Mouse (Mus musculus): ENCODE results near the gene Myrf.
"Not testable (repeated sequence)": the region's sequence is repeated elsewhere in the genome, so short reads cannot be mapped to it uniquely, and the experiment has no call there.

The Myrf gene

DNA sequence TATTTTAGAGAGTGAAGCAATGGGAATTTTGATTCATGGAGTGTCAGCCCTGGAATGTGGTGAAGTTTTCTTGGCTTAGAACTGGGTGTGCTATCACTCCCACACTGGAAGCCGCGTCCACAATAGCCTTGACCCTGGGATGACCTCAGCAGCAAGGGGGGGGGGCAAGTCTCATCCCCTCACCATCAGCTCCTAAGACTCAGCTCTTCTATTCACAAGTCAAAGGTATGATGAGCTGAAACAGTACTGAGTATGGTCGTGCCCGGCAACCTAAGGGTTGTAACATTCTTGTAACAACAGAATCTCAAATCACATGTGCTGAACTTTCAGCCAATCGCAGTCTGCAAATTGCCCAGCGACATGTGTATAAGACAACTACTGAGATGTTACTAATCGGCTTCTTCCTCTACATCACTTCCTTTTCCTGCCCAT, 63.6 kb downstream of the Myrf start:
- no peak for DNase-seq (ENCODE audit: low spot score in 2 of 2)

DNA sequence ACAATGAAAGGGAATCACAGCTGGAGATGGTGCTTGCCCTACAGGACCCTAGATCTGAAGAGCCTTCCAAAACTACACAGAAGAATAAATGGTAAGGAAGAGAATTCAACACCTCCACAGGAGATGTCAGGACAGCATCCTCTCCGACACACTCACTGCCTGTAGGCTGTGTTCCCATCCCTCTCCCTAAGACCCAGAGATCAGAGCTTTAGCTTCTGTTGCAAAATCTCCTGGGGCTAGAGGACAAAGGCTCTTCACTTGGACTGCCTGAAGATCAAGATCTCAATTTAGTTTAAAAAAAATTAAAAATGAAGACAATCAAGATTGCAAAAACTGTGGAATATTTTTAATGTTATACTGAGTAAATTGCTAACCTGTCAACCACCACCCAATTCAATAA, 64.1 kb downstream of the Myrf start:
- DNase-seq (ENCODE audit: low spot score in 2 of 2): no peak

DNA sequence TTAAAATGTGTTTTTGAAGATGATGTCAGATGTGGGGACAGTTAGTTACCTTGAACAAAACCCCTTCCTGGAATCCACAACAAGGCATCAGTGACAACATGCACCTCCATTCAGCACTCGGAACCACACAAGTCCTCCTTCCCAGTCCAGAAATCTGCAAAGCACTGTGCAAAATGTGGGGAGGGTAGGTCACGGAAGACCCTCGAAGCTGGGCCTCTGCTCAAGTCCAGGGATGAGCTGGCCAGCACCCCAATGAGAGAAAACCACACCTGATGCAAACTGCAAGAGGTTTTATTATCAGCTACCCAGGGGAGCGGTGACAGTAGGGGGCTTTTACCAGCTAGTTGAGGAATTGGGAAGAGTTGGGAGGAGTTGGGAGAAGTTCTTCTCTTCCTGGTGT, 65.6 kb downstream of the Myrf start:
- no peak for DNase-seq (ENCODE audit: low spot score in 2 of 2)

DNA sequence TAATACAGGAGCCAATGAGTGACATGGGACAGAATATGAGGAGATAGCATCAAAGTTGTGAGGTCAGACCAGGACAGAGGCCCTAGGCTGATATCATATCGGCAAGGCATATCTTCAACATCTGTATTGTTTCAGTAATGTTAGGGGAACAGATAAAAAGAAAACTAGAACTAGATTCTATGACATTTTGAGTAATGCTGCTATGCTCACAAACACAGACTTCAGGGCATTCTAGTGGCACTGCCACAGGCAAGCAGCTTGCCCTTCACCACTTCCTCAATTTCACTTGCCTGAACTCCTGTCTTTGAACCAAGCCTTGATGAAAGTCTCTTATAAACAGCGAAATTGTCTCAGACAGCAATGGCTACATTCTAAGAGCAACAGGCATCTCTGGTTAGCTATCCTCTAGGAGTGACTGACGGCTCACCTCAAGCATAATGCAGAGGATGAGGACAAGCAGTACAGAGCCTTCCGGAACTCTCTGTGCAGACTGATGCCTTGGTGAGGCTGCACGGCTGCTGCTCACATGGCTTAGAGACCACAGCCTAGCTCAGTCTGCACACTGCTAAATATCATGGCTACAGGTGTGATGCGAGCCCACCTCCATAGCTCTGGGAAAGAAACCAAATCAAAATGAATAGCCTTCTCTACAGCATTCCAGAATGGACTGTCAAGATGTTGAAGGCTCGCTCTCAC, 66.6 kb downstream of the Myrf start:
- no peak for DNase-seq (ENCODE audit: low spot score in 2 of 2)

DNA sequence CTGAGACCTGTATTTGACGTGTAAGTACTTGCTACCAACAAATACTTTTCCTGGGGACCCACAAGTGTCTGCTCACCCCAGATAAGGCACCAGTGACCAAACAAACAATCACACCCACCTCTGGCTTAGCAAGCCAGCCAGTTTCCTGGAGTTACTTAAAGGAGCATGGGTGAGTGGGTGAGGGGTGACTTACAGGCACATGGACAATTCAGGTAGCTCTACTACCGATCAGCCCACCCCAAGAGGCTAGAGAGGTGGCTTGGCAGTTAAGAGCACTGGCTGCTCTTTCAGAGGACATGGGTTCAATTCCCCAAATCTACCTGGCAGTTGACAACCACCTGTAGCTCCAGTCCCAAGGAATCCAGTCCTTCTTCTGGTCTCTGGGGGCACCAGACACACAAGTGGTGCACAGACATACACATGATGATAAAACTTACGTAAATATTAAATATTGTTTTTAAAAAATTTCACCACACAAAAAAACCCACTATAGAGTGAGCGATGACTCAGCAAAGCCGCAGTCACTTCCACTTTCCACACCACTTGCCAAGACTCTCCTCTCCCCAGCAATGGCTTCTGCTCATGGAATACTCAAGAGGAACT, 67.3 kb downstream of the Myrf start:
- DNase-seq (ENCODE audit: low spot score in 2 of 2): no peak

DNA sequence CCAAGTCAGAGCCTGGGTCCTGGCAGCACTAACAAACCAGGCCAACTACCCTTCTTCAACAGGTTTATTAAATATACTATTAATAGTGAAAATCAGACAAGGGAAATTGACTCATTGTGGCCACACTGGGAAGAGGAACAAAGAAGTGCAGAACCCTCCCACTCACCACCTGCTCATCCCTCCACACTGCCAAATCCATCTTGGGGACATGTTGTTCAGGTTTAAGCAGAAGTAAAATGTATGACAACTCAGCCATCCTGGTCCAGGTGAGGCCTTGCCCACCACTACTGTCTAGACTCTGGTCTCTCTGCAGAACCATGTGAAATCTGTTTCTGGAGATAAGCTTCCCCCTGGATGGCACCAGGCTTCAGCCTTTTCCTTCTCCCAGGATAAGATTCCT, 68.7 kb downstream of the Myrf start:
- no peak for DNase-seq (ENCODE audit: low spot score in 2 of 2)

DNA sequence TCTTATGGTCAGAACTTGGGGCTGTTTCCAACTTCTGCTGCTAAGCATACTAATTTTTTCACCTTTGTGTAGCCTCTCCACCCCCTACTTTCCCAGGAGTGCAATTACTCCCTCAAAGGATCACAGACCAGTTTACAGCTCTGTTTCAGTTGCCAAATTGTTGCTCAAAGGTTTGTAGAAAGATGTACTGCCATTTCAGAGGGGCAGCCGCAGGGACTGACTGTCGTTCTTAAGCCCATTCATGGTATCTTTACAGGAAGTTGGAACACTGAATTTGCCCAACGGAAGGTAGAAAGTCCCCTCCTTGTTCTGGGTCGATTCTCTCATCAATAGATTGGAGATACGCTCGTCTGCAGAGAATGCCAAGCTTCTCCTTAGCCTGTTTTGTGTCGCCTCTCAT, 69.2 kb downstream of the Myrf start:
- DNase-seq (ENCODE audit: low spot score in 2 of 2): no peak

DNA sequence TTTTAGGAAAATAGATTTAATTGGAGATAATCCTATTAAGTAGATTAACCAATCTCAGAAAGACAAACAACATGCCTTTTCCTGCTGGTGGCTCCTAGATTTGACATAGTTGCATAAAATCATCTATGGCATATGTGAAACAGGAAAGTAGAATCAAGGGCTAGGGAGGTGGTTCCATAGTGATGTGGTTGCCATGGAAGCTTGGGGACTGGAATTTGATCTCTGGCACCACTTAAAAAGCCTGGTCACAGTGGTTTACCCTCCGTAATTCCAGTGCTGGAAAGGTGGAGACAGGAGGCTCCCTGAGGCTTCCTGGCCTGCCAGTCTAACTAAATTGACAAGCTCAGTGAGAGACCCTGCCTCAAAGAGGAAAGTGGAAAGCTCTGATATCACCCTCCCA, 70.1 kb downstream of the Myrf start:
- no peak for DNase-seq (ENCODE audit: low spot score in 2 of 2)

DNA sequence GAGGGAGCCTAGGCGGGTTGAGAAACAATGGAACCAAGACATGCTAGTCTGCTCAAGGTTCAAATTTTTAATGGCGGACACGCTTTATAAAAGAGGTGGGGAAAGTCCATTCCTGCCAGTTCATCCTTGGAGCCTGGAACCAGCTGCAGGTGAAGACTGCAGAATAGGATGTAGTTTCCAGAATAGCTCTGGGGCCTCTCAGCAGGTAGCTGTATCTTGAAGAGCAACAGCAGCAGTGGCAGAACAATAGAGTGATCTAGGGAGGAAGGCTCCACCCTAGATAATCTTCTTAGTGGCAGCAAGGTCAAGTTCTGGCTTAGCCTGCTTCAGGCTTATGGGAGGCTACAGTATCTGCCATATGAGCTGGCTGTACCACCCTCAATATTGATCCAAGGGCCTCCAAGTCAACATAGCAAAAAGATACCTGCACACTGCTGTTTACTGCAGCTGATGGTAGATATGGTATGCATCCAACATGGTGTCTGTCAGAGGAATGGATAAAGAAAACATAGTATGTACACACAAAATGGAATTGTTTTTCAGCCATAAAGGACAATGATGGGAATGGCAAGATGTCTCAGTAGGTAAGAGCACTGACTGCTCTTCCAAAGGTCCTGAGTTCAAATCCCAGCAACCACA, 70.7 kb downstream of the Myrf start:
- DNase-seq (ENCODE audit: low spot score in 2 of 2): not testable (repeated sequence)

DNA sequence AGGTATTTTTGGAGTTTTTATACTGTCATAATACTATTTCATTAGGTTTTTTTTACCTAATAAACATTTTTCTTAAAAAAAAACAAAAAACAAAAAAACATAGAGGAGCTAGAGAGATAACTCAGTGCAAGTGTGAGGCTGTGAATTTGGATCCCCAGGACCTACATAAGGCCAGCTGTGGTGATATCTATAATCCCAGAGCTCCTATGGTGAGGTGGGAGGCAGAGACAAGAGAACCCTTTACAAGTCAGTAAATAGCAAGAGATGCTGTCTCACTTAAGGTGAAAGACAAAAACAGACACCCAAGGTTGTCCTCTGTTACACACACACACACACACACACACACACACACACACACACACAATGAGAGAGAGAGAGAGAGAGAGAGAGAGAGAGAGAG, 71.4 kb downstream of the Myrf start:
- DNase-seq (ENCODE audit: low spot score in 2 of 2): no peak

DNA sequence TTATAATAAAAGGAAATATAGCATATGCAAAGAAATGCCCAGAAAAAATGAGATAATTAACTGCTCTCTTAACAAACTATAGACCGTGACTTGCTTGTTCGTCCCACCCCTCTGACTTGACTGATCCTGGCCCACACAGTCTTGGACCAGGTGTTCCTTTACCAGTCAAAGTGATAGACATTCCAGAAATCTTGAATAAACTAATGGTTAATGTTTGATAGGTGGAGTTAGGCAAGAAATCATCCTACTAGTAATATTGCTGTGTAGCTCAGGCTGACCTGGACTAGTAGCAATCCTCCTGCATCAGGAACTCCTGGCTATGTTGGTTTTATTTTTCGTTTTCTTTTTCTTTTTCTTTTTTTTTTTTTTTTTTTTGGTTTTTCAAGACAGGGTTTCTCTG, 72.1 kb downstream of the Myrf start:
- no peak for DNase-seq (ENCODE audit: low spot score in 2 of 2)

DNA sequence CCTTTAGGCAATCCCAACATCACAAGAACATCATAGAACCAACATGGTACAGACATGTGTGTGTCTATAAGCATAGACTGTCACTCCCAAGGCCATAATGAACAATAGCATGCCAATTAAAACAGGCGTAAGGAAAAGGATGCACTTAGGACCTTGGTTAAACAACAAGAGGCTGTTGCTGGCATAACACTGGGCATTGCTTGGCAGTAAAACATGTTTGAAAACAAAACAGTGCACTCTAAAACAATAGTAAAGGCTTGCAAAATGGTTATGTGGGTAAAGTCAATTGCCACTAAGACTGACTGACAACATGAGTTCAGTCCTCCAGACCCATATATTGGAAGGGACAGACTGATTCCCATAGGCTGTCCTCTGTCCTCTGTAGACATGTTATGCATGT, 72.6 kb downstream of the Myrf start:
- no peak for DNase-seq (ENCODE audit: low spot score in 2 of 2)

DNA sequence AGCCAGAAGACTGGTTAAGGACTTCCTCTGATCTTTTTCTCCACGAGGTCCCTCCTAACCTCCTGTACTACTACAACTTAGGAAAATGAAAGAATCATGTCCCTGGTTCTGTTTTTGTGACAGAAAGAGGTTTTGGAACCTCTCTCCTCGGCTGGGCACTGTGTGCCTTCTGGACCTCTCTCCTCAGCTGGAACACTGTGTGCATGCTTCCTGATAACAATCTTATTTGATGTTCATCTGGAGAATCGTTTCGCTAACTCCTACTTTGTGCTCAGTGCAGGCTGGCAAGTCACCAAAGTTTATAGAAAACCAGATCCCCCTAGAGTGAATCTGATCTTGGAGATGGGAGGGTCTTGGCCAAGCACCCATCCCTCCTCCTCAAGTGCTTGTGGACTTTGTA, 73.4 kb downstream of the Myrf start:
- no peak for DNase-seq (ENCODE audit: low spot score in 2 of 2)

DNA sequence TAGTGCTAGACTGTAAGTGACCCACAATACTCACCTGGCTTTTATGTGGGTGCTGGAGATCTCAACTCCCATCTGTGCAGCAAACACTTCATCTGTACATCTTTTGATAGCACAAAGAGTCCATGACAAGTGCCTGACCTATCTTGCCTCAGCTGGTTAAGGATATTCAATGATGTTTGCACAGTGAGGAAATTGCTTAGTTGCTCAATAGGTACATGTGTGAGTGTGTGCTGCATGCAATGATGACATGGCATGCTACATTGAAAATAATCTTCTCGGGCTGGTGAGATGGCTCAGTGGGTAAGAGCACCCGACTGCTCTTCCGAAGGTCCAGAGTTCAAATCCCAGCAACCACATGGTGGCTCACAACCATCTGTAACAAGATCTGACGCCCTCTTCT, 74.6 kb downstream of the Myrf start:
- not testable (repeated sequence) for DNase-seq (ENCODE audit: low spot score in 2 of 2)

DNA sequence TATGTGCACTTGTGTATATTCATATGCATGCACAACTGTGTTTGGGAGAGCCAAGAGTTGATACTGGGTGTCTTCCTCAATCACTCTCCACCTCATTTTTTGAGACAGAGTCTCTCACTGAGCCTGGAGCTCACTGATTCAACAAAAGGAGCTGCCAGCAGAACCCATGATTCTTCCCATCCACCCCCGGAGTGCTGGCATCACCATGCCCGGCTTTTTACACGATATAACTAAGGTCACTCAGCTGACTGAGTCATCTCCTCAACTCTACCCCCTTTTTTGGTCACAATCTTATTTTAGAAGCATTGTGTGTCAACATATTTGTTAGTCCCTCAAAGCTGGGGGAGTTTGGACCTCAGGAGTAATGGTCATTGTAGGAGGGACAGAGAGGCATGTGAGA, 76.7 kb downstream of the Myrf start:
- no peak for DNase-seq (ENCODE audit: low spot score in 2 of 2)

Data from frontal cortex, postnatal 14 days (tissue).